Mouse (Mus musculus): ENCODE data around the gene Tbpl1. TPM values are rescaled to one million over a fixed set of nuclear protein-coding genes. Genes with fewer than 3 reads are reported as not detected.

The Tbpl1 gene
- total RNA-seq, 2 experiments from 2014 or later, result 30.1 to 33.5 TPM

Small RNA genes lying within 50 kb of the gene (microRNA-seq; reads per million reads assigned to microRNA genes)
- gene Mir7663, result not detected

Other genes with a start within 250 kb of the Tbpl1 start
- gene Slc2a12, start 86.9 kb downstream of the Tbpl1 start, total RNA-seq (2021), result 1 to 10 TPM; 2.0 to 2.8 TPM
- gene Tcf21, start 88.2 kb upstream of the Tbpl1 start, total RNA-seq (2021), result 10 to 100 TPM; 16.5 to 17.0 TPM

Data from adrenal gland, postnatal 10 days (tissue).